Mouse (Mus musculus) liver, adult 2 months (tissue): ENCODE measurements around the gene Kif18b.

Source experiments
- CTCF ChIP-seq: fragments of 200-500 bp; IDR thresholded peaks from 2 replicates; pipeline ENCODE4 v1.5.1; 2011; ENCODE audit warnings: low read depth, low read length, control low read depth
- POLR2A ChIP-seq: fragments of 200-500 bp; IDR thresholded peaks from 2 replicates; pipeline ENCODE4 v1.6.1; 2011; ENCODE audit warnings: low read length, control low read depth; ENCODE audit not compliant: insufficient read depth; ENCODE audit errors: extremely low read depth

GRCm38 (mm10) chr11:102964547-102965091 is 39.7 kb upstream of the Kif18b start:
- TF ChIP-seq POLR2A (no peak), CTCF (no peak)
